31 mouse cellular contexts compared by ENCODE assay signal in genomic region chr8:113517912-113518311, GRCm38 (mm10).
DNase-seq lines count a peak whose midpoint lies in the region; ATAC-seq lines count a peak whose summit lies in the region.
"Had no signal": no experiment of that assay in that cellular context is flagged by ENCODE, and none has a peak within 500 bp of the region (broad histone marks: within the 10 kb centered on the region; RNA-seq: fewer than 3 reads in every experiment).

No protein-coding gene starts in this region.

- peaks cover 21% of the 10 kb centered on the region for H3K4me1 ChIP-seq in limb, embryonic 10.5 days
- H3K4me1 ChIP-seq in forebrain, embryonic 14.5 days (ENCODE audit: control insufficient read depth, insufficient read depth, low read length), result no peaks in the 10 kb centered on the region; the same call in 1 of the 2 replicates
- H3K4me1 ChIP-seq: heart, embryonic 13.5 days; hindbrain, embryonic 15.5 days; limb, embryonic 15.5 days; liver, embryonic 13.5 days; midbrain, embryonic 10.5 days; neural tube, embryonic 12.5 days had no signal

- H3K9me3 ChIP-seq in limb, embryonic 10.5 days (replicated peaks), result no peaks in the 10 kb centered on the region
- H3K9me3 ChIP-seq in forebrain, embryonic 14.5 days (replicated peaks; ENCODE audit: control insufficient read depth, low read length), result no peaks in the 10 kb centered on the region
- H3K9me3 ChIP-seq: forebrain, embryonic 13.5 days; hindbrain, embryonic 15.5 days; limb, embryonic 15.5 days; midbrain, embryonic 10.5 days; midbrain, embryonic 15.5 days; neural tube, embryonic 12.5 days had no signal

- WGBS in limb, embryonic 10.5 days, result 87% methylated on average over 1 of the region's 1 CpGs
- 88% methylated on average over 1 of the region's 1 CpGs for WGBS in forebrain, embryonic 14.5 days

- H3K4me2 ChIP-seq in forebrain, embryonic 14.5 days (ENCODE audit: low read length), result no peak overlapping the region
- H3K4me2 ChIP-seq: forebrain, embryonic 13.5 days; heart, embryonic 13.5 days; hindbrain, embryonic 15.5 days; limb, embryonic 15.5 days; liver, embryonic 13.5 days; midbrain, embryonic 15.5 days; neural tube, embryonic 12.5 days had no signal

- H3K27ac ChIP-seq in limb, embryonic 10.5 days, result peak overlapping the region; percentile 56; the same call in 1 of the 2 replicates
- H3K27ac ChIP-seq in forebrain, embryonic 14.5 days (ENCODE audit: low read depth, low read length), result no peak overlapping the region
- H3K27ac ChIP-seq: forebrain, embryonic 13.5 days; gastrocnemius, adult 2 months; heart, adult 2 months; heart, embryonic 13.5 days; hindbrain, embryonic 15.5 days; layer of hippocampus, adult 2 months; left cerebral cortex, adult 2 months; limb, embryonic 15.5 days; liver, embryonic 13.5 days; midbrain, embryonic 10.5 days; midbrain, embryonic 15.5 days; neural tube, embryonic 12.5 days; stomach, postnatal 0 days had no signal

- no peak overlapping the region for H3K4me3 ChIP-seq in limb, embryonic 10.5 days
- no peak overlapping the region for H3K4me3 ChIP-seq in forebrain, embryonic 14.5 days (ENCODE audit: low read depth, low read length)
- H3K4me3 ChIP-seq: forebrain, embryonic 13.5 days; gastrocnemius, adult 2 months; heart, adult 2 months; heart, embryonic 13.5 days; hindbrain, embryonic 15.5 days; layer of hippocampus, adult 2 months; left cerebral cortex, adult 2 months; limb, embryonic 15.5 days; liver, embryonic 13.5 days; midbrain, embryonic 10.5 days; midbrain, embryonic 15.5 days; neural tube, embryonic 12.5 days had no signal

- DNase-seq in left cerebral cortex, postnatal 4 days, result peak; percentile 42
- no peak for DNase-seq in left cerebral cortex, postnatal 36 days (ENCODE audit: low spot score in 2 of 2)
- DNase-seq in cerebellum, adult 11-12 months, result peak; percentile 47
- DNase-seq in cerebellum, adult 9-11 months, result peak; percentile 55
- DNase-seq in limb, embryonic 10.5 days (ENCODE audit: low spot score), result no peak
- no peak for DNase-seq in forebrain, embryonic 14.5 days (ENCODE audit: low spot score)
- DNase-seq: adrenal gland, postnatal 25 days; gastrocnemius, adult 2 months; heart, adult 2 months; heart, postnatal 10 days; kidney, adult 2 months; kidney, postnatal 36 days; liver, embryonic 13.5 days; lung, adult 18-20 months; lung, postnatal 4 days; right cerebral cortex, adult 18-20 months; right cerebral cortex, postnatal 4 days had no signal

- no peaks in the 10 kb centered on the region for H3K27me3 ChIP-seq in limb, embryonic 10.5 days (ENCODE audit: low read depth, poor library complexity, severe bottlenecking)
- H3K27me3 ChIP-seq in forebrain, embryonic 14.5 days (replicated peaks; ENCODE audit: control insufficient read depth, insufficient read depth, low read length), result no peaks in the 10 kb centered on the region
- H3K27me3 ChIP-seq: forebrain, embryonic 13.5 days; heart, embryonic 13.5 days; hindbrain, embryonic 15.5 days; limb, embryonic 15.5 days; liver, embryonic 13.5 days; midbrain, embryonic 15.5 days; neural tube, embryonic 12.5 days had no signal

- intact Hi-C loops in left cerebral cortex, postnatal 4 days (cut with DNase I), result no loop called here
- intact Hi-C loops in left cerebral cortex, postnatal 36 days (cut with DNase I), result no loop called here

- H3K36me3 ChIP-seq in limb, embryonic 10.5 days, result no peaks in the 10 kb centered on the region
- no peaks in the 10 kb centered on the region for H3K36me3 ChIP-seq in forebrain, embryonic 14.5 days (ENCODE audit: control insufficient read depth, insufficient read depth, low read length)
- H3K36me3 ChIP-seq: heart, embryonic 13.5 days; hindbrain, embryonic 15.5 days; limb, embryonic 15.5 days; liver, embryonic 13.5 days; midbrain, embryonic 10.5 days; midbrain, embryonic 15.5 days; neural tube, embryonic 12.5 days had no signal

- no peak overlapping the region for H3K9ac ChIP-seq in forebrain, embryonic 14.5 days (ENCODE audit: low read length)
- H3K9ac ChIP-seq: forebrain, embryonic 13.5 days; heart, embryonic 13.5 days; hindbrain, embryonic 15.5 days; limb, embryonic 15.5 days; liver, embryonic 13.5 days; midbrain, embryonic 15.5 days; neural tube, embryonic 12.5 days had no signal

- ATAC-seq in megakaryocyte-erythroid progenitor cell, adult 5-6 weeks (replicated peaks; ENCODE audit: low FRiP score, low TSS enrichment, poor library complexity, severe bottlenecking), result no peak
- no peak for ATAC-seq in forebrain, embryonic 14.5 days
- ATAC-seq: forebrain, embryonic 13.5 days; inflammation-experienced regulatory T-cells, adult 6 months; lung, postnatal 0 days; midbrain, embryonic 15.5 days; Patski had no signal

Comparison
In these comparisons a context has a peak if more than half of its experiments do, and no peak if none do; other contexts are left out.
1. DNase-seq: peak in left cerebral cortex, postnatal 4 days (single experiment), cerebellum, adult 11-12 months (single experiment) and cerebellum, adult 9-11 months (single experiment); none in left cerebral cortex, postnatal 36 days (0 of 2), limb, embryonic 10.5 days (single experiment) and forebrain, embryonic 14.5 days (single experiment).